Mouse (Mus musculus): ENCODE data around the gene Itgb2.

DNA sequence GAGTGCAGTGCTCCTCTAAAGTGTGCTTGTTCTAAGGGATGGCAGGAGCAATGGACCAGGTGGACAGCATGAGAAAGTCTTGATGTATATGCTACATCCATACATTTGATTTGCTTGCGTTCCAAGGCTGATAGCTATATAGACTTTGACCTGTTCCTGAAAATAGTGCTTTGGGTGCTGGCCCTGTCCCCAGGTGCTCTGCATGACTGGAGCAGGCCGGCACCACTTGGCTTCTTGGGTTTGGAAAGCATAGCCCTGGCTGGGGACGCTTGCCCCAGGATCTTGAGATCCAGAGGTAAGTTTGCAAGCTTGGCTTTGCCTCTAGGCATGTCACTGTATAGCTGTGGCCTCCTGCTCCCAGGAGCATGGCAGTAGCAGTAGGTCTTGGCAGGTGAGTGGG is 56.6 kb downstream of the Itgb2 start:
- TF ChIP-seq CTCF (IDR thresholded peaks at IDR 0.05; ENCODE audit: low read depth): no peak
- TF ChIP-seq EP300 (optimal IDR thresholded peaks at IDR 0.05): no peak
